Mouse (Mus musculus) MEL (cell line): ENCODE results near the gene Hist1h3e. TPM values are rescaled to one million over a fixed set of nuclear protein-coding genes. Genes with fewer than 3 reads are reported as not detected.

Experiments
- DNase-seq: peaks from one replicate; pipeline ENCODE4 v3.0.0; 2011; ENCODE audit warnings: low read depth, low spot score
- H3K27ac ChIP-seq: 2 replicates; pipeline ENCODE4 v1.5.1; 2012; ENCODE audit warnings: low read depth, mild to moderate bottlenecking, control low read depth, low read length, moderate library complexity; ENCODE audit not compliant: control insufficient read depth
- H3K27me3 ChIP-seq, 2 experiments: fragments of 150-350 bp in 1 of 2; sonication (generic) in 1 of 2; 2 replicates each; pipeline ENCODE4 v1.6.1; 2012; ENCODE audit warnings: low read length in 2 of 2, mild to moderate bottlenecking in 2 of 2, improper control_type of control experiment in 1 of 2, moderate library complexity in 1 of 2; ENCODE audit not compliant: insufficient read depth in 2 of 2, control insufficient read depth in 1 of 2
- H3K36me3 ChIP-seq, 2 experiments: 2 replicates each; pipeline ENCODE4 v1.6.1; 2012 to 2014; ENCODE audit warnings: low read length in 2 of 2, improper control_type of control experiment in 1 of 2, inconsistent platforms in 1 of 2, mild to moderate bottlenecking in 1 of 2; ENCODE audit not compliant: insufficient read depth in 2 of 2, control insufficient read depth in 1 of 2
- H3K4me1 ChIP-seq, 2 experiments: fragments of 150-350 bp in 1 of 2; sonication (generic) in 1 of 2; 2 replicates each; pipeline ENCODE4 v1.6.1; 2012; ENCODE audit warnings: low read length in 2 of 2, improper control_type of control experiment in 1 of 2, mild to moderate bottlenecking in 1 of 2; ENCODE audit not compliant: insufficient read depth in 2 of 2, control insufficient read depth in 1 of 2
- H3K4me3 ChIP-seq, 2 experiments: fragments of 150-350 bp in 1 of 2; sonication (generic) in 1 of 2; 2 replicates each; pipeline ENCODE4 v1.5.1; 2012; ENCODE audit warnings: low read depth in 2 of 2, low read length in 2 of 2, mild to moderate bottlenecking in 2 of 2, moderate library complexity in 2 of 2, control low read depth in 1 of 2, improper control_type of control experiment in 1 of 2; ENCODE audit not compliant: control insufficient read depth in 1 of 2, insufficient read depth in 1 of 2
- H3K79me2 ChIP-seq: 2 replicates; pipeline ENCODE4 v1.6.1; 2012; ENCODE audit warnings: mild to moderate bottlenecking, low read length, moderate library complexity; ENCODE audit not compliant: control insufficient read depth, poor library complexity, insufficient read depth
- H3K9ac ChIP-seq: 2 replicates; pipeline ENCODE4 v1.6.1; 2012; ENCODE audit warnings: low read depth, mild to moderate bottlenecking, control low read depth, low read length, moderate library complexity; ENCODE audit not compliant: control insufficient read depth, poor library complexity, severe bottlenecking
- H3K9me3 ChIP-seq: fragments of 150-350 bp; sonication (generic); replicated peaks from 2 replicates; pipeline ENCODE4 v1.6.1; 2012; ENCODE audit warnings: mild to moderate bottlenecking, low read length, improper control_type of control experiment, moderate library complexity; ENCODE audit not compliant: insufficient read depth
- CHD1 ChIP-seq: IDR thresholded peaks from 2 replicates; pipeline ENCODE4 v1.6.1; 2012; ENCODE audit warnings: low read depth, mild to moderate bottlenecking, inconsistent platforms, low read length, improper control_type of control experiment
- CTCF ChIP-seq, 3 experiments: IDR thresholded peaks in 2 of 3; conservative IDR thresholded peaks in 1 of 3; 2 replicates each; pipeline ENCODE4 v1.5.1; 2011 to 2012; ENCODE audit warnings: low read length in 3 of 3, low read depth in 2 of 3, mild to moderate bottlenecking in 2 of 3, improper control_type of control experiment in 1 of 3, inconsistent platforms in 1 of 3, mixed read lengths in 1 of 3, moderate library complexity in 1 of 3; ENCODE audit not compliant: control insufficient read depth in 1 of 3, insufficient read depth in 1 of 3, poor library complexity in 1 of 3, severe bottlenecking in 1 of 3
- EP300 ChIP-seq, 2 experiments: IDR thresholded peaks; 2 replicates each; pipeline ENCODE4 v1.6.1; 2011; ENCODE audit warnings: improper control_type of control experiment in 2 of 2, low read length in 2 of 2, low read depth in 1 of 2, mild to moderate bottlenecking in 1 of 2
- GATA1 ChIP-seq: IDR thresholded peaks from 2 replicates; pipeline ENCODE4 v1.6.1; 2011; ENCODE audit warnings: low read depth, low read length, improper control_type of control experiment
- MAFK ChIP-seq: IDR thresholded peaks from 2 replicates; pipeline ENCODE4 v1.6.1; 2011; ENCODE audit warnings: low read depth, mild to moderate bottlenecking, low read length, improper control_type of control experiment, borderline replicate concordance
- MAZ ChIP-seq: IDR thresholded peaks from 2 replicates; pipeline ENCODE4 v1.6.1; 2012; ENCODE audit warnings: low read depth, mild to moderate bottlenecking, inconsistent platforms, low read length, improper control_type of control experiment
- MXI1 ChIP-seq: IDR thresholded peaks from 2 replicates; pipeline ENCODE4 v1.6.1; 2011; ENCODE audit warnings: mild to moderate bottlenecking, low read depth, low read length, improper control_type of control experiment
- MYB ChIP-seq: IDR thresholded peaks from 2 replicates; pipeline ENCODE4 v1.6.1; 2011; ENCODE audit warnings: mild to moderate bottlenecking, low read depth, low read length, improper control_type of control experiment
- POLR2AphosphoS5 ChIP-seq: IDR thresholded peaks from 2 replicates; pipeline ENCODE4 v1.6.1; 2012; ENCODE audit warnings: low read depth, borderline replicate concordance, mild to moderate bottlenecking, inconsistent platforms, low read length, moderate library complexity, mixed read lengths
- RCOR1 ChIP-seq: IDR thresholded peaks from 2 replicates; pipeline ENCODE4 v1.6.1; 2012; ENCODE audit warnings: low read depth, mild to moderate bottlenecking, inconsistent platforms, low read length, improper control_type of control experiment
- SIN3A ChIP-seq: IDR thresholded peaks from 2 replicates; pipeline ENCODE4 v1.6.1; 2012; ENCODE audit warnings: low read length, improper control_type of control experiment, inconsistent platforms
- SMC3 ChIP-seq: IDR thresholded peaks from 2 replicates; pipeline ENCODE4 v1.6.1; 2011; ENCODE audit warnings: low read depth, low read length, improper control_type of control experiment
- TBP ChIP-seq: IDR thresholded peaks from 2 replicates; pipeline ENCODE4 v1.8.0; 2011; ENCODE audit warnings: low read depth, low read length, improper control_type of control experiment
- UBTF ChIP-seq: IDR thresholded peaks from 2 replicates; pipeline ENCODE4 v1.6.1; 2012; ENCODE audit warnings: low read depth, mild to moderate bottlenecking, inconsistent platforms, low read length, improper control_type of control experiment, moderate library complexity, borderline replicate concordance; ENCODE audit not compliant: insufficient read depth
- USF1 ChIP-seq: IDR thresholded peaks from 2 replicates; pipeline ENCODE4 v1.6.1; 2014; ENCODE audit warnings: low read depth, mild to moderate bottlenecking, inconsistent platforms, low read length, improper control_type of control experiment, moderate library complexity
- ZC3H11A ChIP-seq: IDR thresholded peaks from 2 replicates; pipeline ENCODE4 v1.6.1; 2012; ENCODE audit warnings: low read depth, mild to moderate bottlenecking, inconsistent platforms, low read length, improper control_type of control experiment
- polyA plus RNA-seq, 2 experiments: library from polyadenylated mRNA; stranded (reverse) in 1 of 2; unstranded in 1 of 2; fragments of >175 nt in 1 of 2; fragments of >200 nt in 1 of 2; gene quantifications; 2 replicates each; pipeline versions ENCODE4 v1.2.1 to v1.2.4; 2012; ENCODE audit warnings: low replicate concordance in 2 of 2, low read depth in 1 of 2; ENCODE audit not compliant: insufficient read length in 2 of 2, insufficient read depth in 1 of 2, missing spikeins in 1 of 2
- total RNA-seq: library from RNA; depleted of rRNA; stranded (reverse); fragments of 300-350 nt; gene quantifications from 2 replicates; pipeline ENCODE4 v1.2.3, GENCODE M21; 2012

Hist1h3e gene
- total and polyA plus RNA-seq, 3 experiments = 4.5 to 1,049 TPM; not detected in 1

GRCm38 (mm10) chr13:23526312-23526711, 35.9 kb downstream of the Hist1h3e start:
- no peaks in the 10 kb centered on the region for H3K9me3 ChIP-seq
- H3K27ac ChIP-seq = peak overlapping the region; percentile 66
- peak overlapping the region; percentile 84 for H3K9ac ChIP-seq
- no peaks in the 10 kb centered on the region for H3K27me3 ChIP-seq
- H3K36me3 ChIP-seq = peaks cover 0 to 14% of the 10 kb centered on the region in 2 experiments; a peak in 2 of 4 replicates
- TF ChIP-seq MAFK (no peak), TBP (peak; percentile 100)
- peaks cover 6% of the 10 kb centered on the region in 2 experiments for H3K4me1 ChIP-seq
- no peaks in the 10 kb centered on the region; the same call in 1 of the 2 replicates for H3K79me2 ChIP-seq
- peak; percentile 94 for DNase-seq
- peak overlapping the region; percentile 62 to 81 for H3K4me3 ChIP-seq

GRCm38 (mm10) chr13:23525901-23526300, 36.3 kb downstream of the Hist1h3e start:
- Histone ChIP-seq H3K4me1 (peaks cover 6 to 7% of the 10 kb centered on the region in 2 experiments), H3K27ac (peak overlapping the region; percentile 41; the same call in 1 of the 2 replicates), H3K36me3 (peaks cover 0 to 17% of the 10 kb centered on the region in 2 experiments; a peak in 2 of 4 replicates), H3K9ac (peak overlapping the region; percentile 54), H3K4me3 (peak overlapping the region; percentile 24 to 58), H3K79me2 (no peaks in the 10 kb centered on the region; the same call in 1 of the 2 replicates), H3K9me3 (no peaks in the 10 kb centered on the region), H3K27me3 (no peaks in the 10 kb centered on the region)
- peak; percentile 75 for DNase-seq
- TF ChIP-seq SMC3 (no peak), SIN3A (no peak), CTCF (IDR thresholded peaks at IDR 0.05 in 2 of 3, conservative IDR thresholded peaks at IDR 0.05 in 1 of 3; ENCODE audit: control insufficient read depth in 1 of 3, insufficient read depth in 1 of 3, low read depth in 2 of 3, low read length in 3 of 3, poor library complexity in 1 of 3, severe bottlenecking in 1 of 3) (no peak), MAZ (no peak), UBTF (no peak), ZC3H11A (no peak), MXI1 (no peak), EP300 (IDR thresholded peaks at IDR 0.05; ENCODE audit: low read depth in 1 of 2, low read length in 2 of 2) (no peak), MYB (no peak), POLR2AphosphoS5 (no peak), RCOR1 (no peak)

- H3K79me2 ChIP-seq = no peaks in the 10 kb centered on the region
- DNase-seq = peak; percentile 94
- H3K27ac ChIP-seq = no peak overlapping the region
- H3K27me3 ChIP-seq = no peaks in the 10 kb centered on the region
- H3K4me1 ChIP-seq = peaks cover 6 to 13% of the 10 kb centered on the region in 2 experiments
- H3K4me3 ChIP-seq = peak overlapping the region; percentile 24 to 49
- no peaks in the 10 kb centered on the region for H3K9me3 ChIP-seq
- H3K36me3 ChIP-seq = peaks cover 0 to 28% of the 10 kb centered on the region in 2 experiments; a peak in 2 of 4 replicates
- peak overlapping the region; percentile 39 for H3K9ac ChIP-seq
- TF ChIP-seq TBP (peak; percentile 73), MAZ (no peak), USF1 (no peak), CHD1 (no peak), MXI1 (no peak), CTCF (IDR thresholded peaks at IDR 0.05 in 2 of 3, conservative IDR thresholded peaks at IDR 0.05 in 1 of 3; ENCODE audit: control insufficient read depth in 1 of 3, insufficient read depth in 1 of 3, low read depth in 2 of 3, low read length in 3 of 3, poor library complexity in 1 of 3, severe bottlenecking in 1 of 3) (peak in 2 of 3 experiments; percentile 88 to 93; a peak in 4 of 6 replicates), RCOR1 (no peak), GATA1 (peak; percentile 66)
Measured at GRCm38 (mm10) chr13:23524654-23525053, 37.5 kb downstream of the Hist1h3e start.
